Comparison of ENCODE assay signal across 14 mouse cellular contexts in the genomic region with DNA sequence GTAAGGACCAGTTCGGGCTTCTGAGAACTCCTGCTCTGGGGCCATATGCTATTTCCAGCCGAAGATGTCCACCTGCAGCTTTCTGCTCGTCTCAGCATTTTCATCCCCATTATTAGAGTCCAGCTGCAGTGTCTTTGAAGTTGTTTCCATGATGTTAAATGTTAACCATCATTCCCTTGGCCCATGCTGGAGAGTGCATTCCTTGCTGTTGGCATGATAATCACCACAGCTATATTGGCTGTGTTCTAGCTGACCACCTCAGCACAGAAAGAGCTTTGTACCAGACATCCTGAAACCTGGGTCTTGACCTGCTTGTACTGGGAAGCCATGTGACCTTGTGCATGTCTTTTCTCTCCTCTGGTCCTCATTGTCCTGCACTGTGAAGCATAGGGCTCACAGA.
"Had no signal": no experiment of that assay in that cellular context is flagged by ENCODE, and none has a peak within 500 bp of the region (broad histone marks: within the 10 kb centered on the region; RNA-seq: fewer than 3 reads in every experiment).

No protein-coding gene starts in this region.

- H3K4me3 ChIP-seq: layer of hippocampus, adult 2 months; limb, embryonic 12.5 days; liver, embryonic 15.5 days; midbrain, embryonic 10.5 days; neural tube, embryonic 12.5 days; stomach, embryonic 15.5 days had no signal

- H3K27me3 ChIP-seq: stomach, embryonic 15.5 days had no signal

- ATAC-seq: hindbrain, postnatal 0 days; lung, postnatal 0 days had no signal

- H3K9me3 ChIP-seq: limb, embryonic 12.5 days; liver, embryonic 15.5 days; midbrain, embryonic 10.5 days; neural tube, embryonic 12.5 days; stomach, embryonic 15.5 days had no signal

- H3K9ac ChIP-seq: limb, embryonic 12.5 days; liver, embryonic 15.5 days; neural tube, embryonic 12.5 days; stomach, embryonic 15.5 days had no signal

- DNase-seq: lung, adult 2 months; lung, postnatal 4 days; midbrain, embryonic 14.5 days; right cerebral cortex, postnatal 14 days; thymus, postnatal 36 days had no signal

- H3K4me2 ChIP-seq: limb, embryonic 12.5 days; liver, embryonic 11.5 days; liver, embryonic 15.5 days; neural tube, embryonic 12.5 days; stomach, embryonic 15.5 days had no signal

- H3K36me3 ChIP-seq: limb, embryonic 12.5 days; liver, embryonic 15.5 days; midbrain, embryonic 10.5 days; neural tube, embryonic 12.5 days; stomach, embryonic 15.5 days had no signal

- H3K27ac ChIP-seq: hindbrain, postnatal 0 days; layer of hippocampus, adult 2 months; limb, embryonic 12.5 days; liver, embryonic 15.5 days; midbrain, embryonic 10.5 days; neural tube, embryonic 12.5 days; stomach, embryonic 15.5 days had no signal
